Mouse (Mus musculus) kidney, postnatal 14 days (tissue): ENCODE results near the gene Mybpc3.
A peak's percentile ranks its signal among the peaks of the same experiment; 100 is the strongest.
"Not testable (repeated sequence)": the region's sequence is repeated elsewhere in the genome, so short reads cannot be mapped to it uniquely, and the experiment has no call there.

Experiments used
- DNase-seq: peaks from one replicate; pipeline ENCODE4 v3.0.0; 2022; ENCODE audit warnings: mixed read lengths

Gene Mybpc3

GRCm38 (mm10) chr2:91088987-91089386, 29.0 kb upstream of the Mybpc3 start:
- DNase-seq: no peak

- DNase-seq: no peak
Measured at GRCm38 (mm10) chr2:91090208-91090607, 27.7 kb upstream of the Mybpc3 start.

GRCm38 (mm10) chr2:91090827-91091226, 27.1 kb upstream of the Mybpc3 start:
- no peak for DNase-seq

GRCm38 (mm10) chr2:91096524-91096923, 21.4 kb upstream of the Mybpc3 start:
- DNase-seq: no peak

GRCm38 (mm10) chr2:91097015-91097414, 20.9 kb upstream of the Mybpc3 start:
- no peak for DNase-seq

- DNase-seq: no peak
Measured at GRCm38 (mm10) chr2:91098156-91098555, 19.8 kb upstream of the Mybpc3 start.

- peak; percentile 91 for DNase-seq
Measured at GRCm38 (mm10) chr2:91101124-91101740, 16.7 kb upstream of the Mybpc3 start.

- no peak for DNase-seq
Measured at GRCm38 (mm10) chr2:91108156-91108555, 9.8 kb upstream of the Mybpc3 start.

- DNase-seq: no peak
Measured at GRCm38 (mm10) chr2:91109241-91109640, 8.7 kb upstream of the Mybpc3 start.

GRCm38 (mm10) chr2:91109807-91110385, 8.0 kb upstream of the Mybpc3 start:
- no peak for DNase-seq

GRCm38 (mm10) chr2:91110429-91110828, 7.5 kb upstream of the Mybpc3 start:
- no peak for DNase-seq

- not testable (repeated sequence) for DNase-seq
Measured at GRCm38 (mm10) chr2:91111832-91112231, 6.1 kb upstream of the Mybpc3 start.

- peak; percentile 50 for DNase-seq
Measured at GRCm38 (mm10) chr2:91112491-91112890, 5.5 kb upstream of the Mybpc3 start.

GRCm38 (mm10) chr2:91113334-91113733, 4.6 kb upstream of the Mybpc3 start:
- DNase-seq: no peak

GRCm38 (mm10) chr2:91113852-91114251, 4.1 kb upstream of the Mybpc3 start:
- no peak for DNase-seq

GRCm38 (mm10) chr2:91114781-91115577, 3.0 kb upstream of the Mybpc3 start:
- DNase-seq: peak; percentile 97

- DNase-seq: no peak
Measured at GRCm38 (mm10) chr2:91115578-91115970, 2.4 kb upstream of the Mybpc3 start.

- DNase-seq: no peak
Measured at GRCm38 (mm10) chr2:91116842-91117241, 1.1 kb upstream of the Mybpc3 start.

- DNase-seq: no peak
Measured at GRCm38 (mm10) chr2:91118647-91119046, 703 bp downstream of the Mybpc3 start.

GRCm38 (mm10) chr2:91119061-91119460, 1.1 kb downstream of the Mybpc3 start:
- no peak for DNase-seq

GRCm38 (mm10) chr2:91119551-91119950, 1.6 kb downstream of the Mybpc3 start:
- DNase-seq: no peak

- DNase-seq: no peak
Measured at GRCm38 (mm10) chr2:91120261-91120671, 2.3 kb downstream of the Mybpc3 start.

- no peak for DNase-seq
Measured at GRCm38 (mm10) chr2:91121011-91121410, 3.1 kb downstream of the Mybpc3 start.

GRCm38 (mm10) chr2:91121497-91121896, 3.6 kb downstream of the Mybpc3 start:
- no peak for DNase-seq
